Mouse (Mus musculus): ENCODE measurements at regions not wholly inside any gene's neighbourhood (a gene's known extent, or its start where the extent isn't known, plus 50 kb on each side); places are given as distances from the start of the nearest gene placed in this dataset.

DNA sequence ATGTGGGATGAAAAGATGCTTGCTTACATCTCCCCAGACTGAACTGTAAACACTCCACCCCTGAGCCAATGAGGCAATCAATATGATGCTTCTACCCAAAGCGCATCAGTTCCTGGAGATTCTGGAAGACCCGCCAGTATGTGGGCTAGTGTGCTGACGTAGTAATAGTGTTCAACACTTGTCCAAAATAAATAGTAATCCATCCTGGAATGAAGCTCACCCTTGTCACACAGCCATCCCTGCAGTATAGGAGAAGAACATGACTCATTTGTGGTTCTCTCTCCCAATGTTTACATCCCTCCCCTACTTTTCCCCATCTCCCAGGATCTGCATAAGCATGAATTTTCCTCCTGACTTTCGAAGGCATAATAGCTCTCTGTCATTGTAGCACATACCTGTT lies 130.5 kb upstream of the Cdh5 start:
- no peak overlapping the region for H3K4me3 ChIP-seq (ENCODE audit: insufficient read depth, low read length)
- no peaks in the 10 kb centered on the region for H3K4me1 ChIP-seq (ENCODE audit: control insufficient read depth, insufficient read depth, low read length)
- no peak for TF ChIP-seq CTCF (IDR thresholded peaks at IDR 0.05; ENCODE audit: extremely low read depth, insufficient read depth, low read length)
- no peak for TF ChIP-seq POLR2A (IDR thresholded peaks at IDR 0.05; ENCODE audit: extremely low read depth, insufficient read depth, low read length)
- no peak overlapping the region for H3K27ac ChIP-seq (ENCODE audit: insufficient read depth, low read length)

DNA sequence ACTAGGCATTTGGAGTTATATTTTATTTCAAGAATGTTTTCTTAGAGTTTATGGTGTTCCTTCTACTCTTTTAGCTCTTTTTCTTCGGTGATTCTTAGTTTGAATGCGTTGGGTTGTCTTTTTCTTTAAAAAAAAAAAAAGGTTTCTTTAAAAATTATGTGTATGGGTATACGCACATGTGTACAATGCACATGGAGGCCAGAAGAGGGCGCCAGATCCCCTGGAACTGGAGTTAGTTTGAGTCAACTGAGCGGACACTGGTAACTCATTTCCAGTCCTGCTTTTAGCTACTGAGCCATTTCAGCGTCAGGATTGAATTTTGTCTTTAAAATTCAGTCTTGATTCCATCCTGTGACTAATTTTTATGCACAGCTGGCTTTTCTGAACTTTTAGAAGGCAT lies 124.9 kb upstream of the Cdh5 start:
- Histone ChIP-seq H3K27ac (ENCODE audit: insufficient read depth, low read length) (no peak overlapping the region), H3K4me3 (ENCODE audit: insufficient read depth, low read length) (no peak overlapping the region), H3K4me1 (ENCODE audit: control insufficient read depth, insufficient read depth, low read length) (no peaks in the 10 kb centered on the region)
- no peak for TF ChIP-seq CTCF (IDR thresholded peaks at IDR 0.05; ENCODE audit: extremely low read depth, insufficient read depth, low read length)
- no peak for TF ChIP-seq POLR2A (IDR thresholded peaks at IDR 0.05; ENCODE audit: extremely low read depth, insufficient read depth, low read length)

DNA sequence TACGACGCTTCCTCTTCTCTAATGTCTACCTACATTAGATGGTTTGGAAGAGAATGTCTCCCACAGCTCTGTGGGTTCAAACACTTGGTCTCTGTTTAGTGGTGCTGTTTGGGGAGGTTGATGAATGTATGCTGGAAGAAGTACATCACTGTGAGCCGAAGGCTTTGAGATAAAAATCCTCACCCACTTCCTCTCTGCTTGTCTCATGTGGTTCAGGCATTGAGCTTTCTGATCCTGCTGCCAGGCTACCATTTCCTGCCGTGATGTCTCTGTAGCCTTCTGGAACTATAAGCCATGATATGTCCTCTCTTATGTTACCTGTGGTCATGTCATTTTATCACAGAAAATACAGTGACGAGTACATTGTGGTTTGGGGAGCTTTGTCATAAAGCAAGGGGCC lies 122.5 kb upstream of the Cdh5 start:
- no peak overlapping the region for H3K27ac ChIP-seq (ENCODE audit: insufficient read depth, low read length)
- H3K4me3 ChIP-seq (ENCODE audit: insufficient read depth, low read length) = no peak overlapping the region
- TF ChIP-seq CTCF (IDR thresholded peaks at IDR 0.05; ENCODE audit: extremely low read depth, insufficient read depth, low read length) (no peak), POLR2A (IDR thresholded peaks at IDR 0.05; ENCODE audit: extremely low read depth, insufficient read depth, low read length) (no peak)
- no peaks in the 10 kb centered on the region for H3K4me1 ChIP-seq (ENCODE audit: control insufficient read depth, insufficient read depth, low read length)

DNA sequence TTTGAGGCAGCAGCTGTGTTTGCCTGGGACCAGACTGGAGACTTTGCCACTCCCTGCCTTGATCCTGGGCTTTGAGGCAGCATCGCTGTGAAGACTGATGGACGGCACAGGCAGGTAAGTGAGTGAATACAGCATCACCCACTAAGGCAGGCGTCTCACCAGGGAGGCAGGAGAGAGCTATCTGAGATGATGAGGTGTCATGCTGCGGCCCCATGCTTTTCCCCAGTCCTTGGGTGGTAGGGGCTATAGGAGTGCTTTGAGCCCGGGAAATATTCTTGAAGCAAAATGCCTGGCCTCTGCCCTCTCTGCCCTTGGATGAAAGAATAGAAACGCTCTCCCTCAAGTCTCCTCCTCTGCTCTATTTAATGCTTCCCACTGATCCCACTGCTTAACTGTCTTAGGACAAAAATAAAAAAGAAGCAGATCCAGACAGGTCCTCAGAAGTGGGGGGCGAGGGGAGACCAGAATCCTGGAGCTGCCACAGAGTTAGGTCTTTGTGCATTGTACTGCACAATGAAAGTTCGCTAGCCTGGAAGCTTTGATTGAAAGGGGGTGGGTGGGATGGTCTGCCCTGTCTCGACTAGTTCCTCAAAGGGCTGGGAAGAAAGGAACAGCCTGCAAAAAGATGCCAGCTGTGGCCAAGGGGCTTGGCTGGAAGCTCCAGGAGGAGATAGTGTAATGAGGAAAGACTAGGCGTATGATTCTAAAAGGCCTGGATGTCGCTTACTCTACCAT lies 117.4 kb upstream of the Cdh5 start:
- Histone ChIP-seq H3K4me3 (ENCODE audit: insufficient read depth, low read length) (no peak overlapping the region), H3K4me1 (ENCODE audit: control insufficient read depth, insufficient read depth, low read length) (no peaks in the 10 kb centered on the region), H3K27ac (ENCODE audit: insufficient read depth, low read length) (no peak overlapping the region)
- TF ChIP-seq POLR2A (IDR thresholded peaks at IDR 0.05; ENCODE audit: extremely low read depth, insufficient read depth, low read length) (no peak), CTCF (IDR thresholded peaks at IDR 0.05; ENCODE audit: extremely low read depth, insufficient read depth, low read length) (no peak)

DNA sequence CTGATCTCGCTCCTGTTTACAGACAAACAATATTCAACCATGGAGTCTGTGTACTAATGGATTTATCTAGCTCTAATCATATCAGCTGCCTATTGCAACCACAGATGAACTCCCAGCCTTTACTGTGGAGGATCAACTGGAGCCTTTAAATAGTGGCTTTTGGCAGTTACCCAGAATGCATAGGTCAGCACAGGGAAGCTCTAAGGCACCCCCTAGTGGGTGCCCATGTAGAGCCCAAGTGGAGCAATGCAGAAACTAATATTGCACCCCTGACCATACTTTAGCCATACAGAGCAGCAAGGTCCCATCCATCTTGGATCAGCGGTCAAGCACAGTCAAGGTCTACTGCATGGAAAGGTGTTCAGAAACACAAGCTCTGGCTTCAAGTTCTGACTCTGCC lies 115.8 kb upstream of the Cdh5 start:
- no peak for TF ChIP-seq POLR2A (IDR thresholded peaks at IDR 0.05; ENCODE audit: extremely low read depth, insufficient read depth, low read length)
- H3K4me3 ChIP-seq (ENCODE audit: insufficient read depth, low read length) = no peak overlapping the region
- no peak overlapping the region for H3K27ac ChIP-seq (ENCODE audit: insufficient read depth, low read length)
- H3K4me1 ChIP-seq (ENCODE audit: control insufficient read depth, insufficient read depth, low read length) = no peaks in the 10 kb centered on the region

DNA sequence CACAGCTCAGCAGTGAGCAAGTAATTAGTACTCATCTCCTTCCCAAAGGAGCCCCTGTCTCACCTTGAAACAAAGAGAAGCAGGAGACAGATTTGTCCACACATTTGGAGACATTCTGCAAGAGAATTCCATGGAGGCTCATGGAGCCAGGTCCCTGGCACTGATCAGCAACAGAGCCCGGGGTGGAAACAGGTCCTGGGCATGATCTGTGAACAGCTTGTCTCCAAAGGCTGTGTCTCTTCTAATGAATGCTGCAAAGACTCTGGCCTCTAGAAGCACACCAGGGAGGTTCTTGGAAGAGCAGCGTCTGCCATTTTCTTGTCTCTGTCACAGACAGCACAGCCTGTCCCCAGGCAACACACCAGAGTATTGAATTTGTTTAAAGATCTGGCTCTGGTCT lies 107.5 kb upstream of the Cdh5 start:
- Histone ChIP-seq H3K27ac (ENCODE audit: insufficient read depth, low read length) (no peak overlapping the region), H3K4me1 (ENCODE audit: control insufficient read depth, insufficient read depth, low read length) (no peaks in the 10 kb centered on the region), H3K4me3 (ENCODE audit: insufficient read depth, low read length) (no peak overlapping the region)
- TF ChIP-seq CTCF (IDR thresholded peaks at IDR 0.05; ENCODE audit: extremely low read depth, insufficient read depth, low read length) = no peak
- TF ChIP-seq POLR2A (IDR thresholded peaks at IDR 0.05; ENCODE audit: extremely low read depth, insufficient read depth, low read length) = no peak

DNA sequence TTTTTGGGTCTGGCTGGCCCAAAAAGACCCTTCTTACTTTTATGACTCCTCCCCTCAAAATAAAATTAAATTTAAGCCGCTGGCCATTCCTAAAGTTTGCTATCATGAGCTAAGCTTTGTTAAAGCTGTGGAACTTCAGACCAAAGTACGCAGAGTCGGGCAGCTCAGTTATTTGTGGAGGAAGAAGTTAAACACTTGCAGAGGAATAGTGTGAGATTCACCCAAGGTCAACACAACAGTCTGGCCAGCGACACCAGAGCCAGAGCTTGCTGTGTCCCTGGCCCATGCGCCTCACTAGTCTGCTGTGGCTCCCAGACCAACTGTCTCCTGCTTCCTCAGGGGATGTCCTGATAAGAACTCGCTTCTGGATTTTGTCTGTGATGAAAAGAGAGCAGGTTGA lies 103.3 kb upstream of the Cdh5 start:
- no peak for TF ChIP-seq POLR2A (IDR thresholded peaks at IDR 0.05; ENCODE audit: extremely low read depth, insufficient read depth, low read length)
- TF ChIP-seq CTCF (IDR thresholded peaks at IDR 0.05; ENCODE audit: extremely low read depth, insufficient read depth, low read length) = no peak
- Histone ChIP-seq H3K4me3 (ENCODE audit: insufficient read depth, low read length) (no peak overlapping the region), H3K27ac (ENCODE audit: insufficient read depth, low read length) (no peak overlapping the region), H3K4me1 (ENCODE audit: control insufficient read depth, insufficient read depth, low read length) (no peaks in the 10 kb centered on the region)

DNA sequence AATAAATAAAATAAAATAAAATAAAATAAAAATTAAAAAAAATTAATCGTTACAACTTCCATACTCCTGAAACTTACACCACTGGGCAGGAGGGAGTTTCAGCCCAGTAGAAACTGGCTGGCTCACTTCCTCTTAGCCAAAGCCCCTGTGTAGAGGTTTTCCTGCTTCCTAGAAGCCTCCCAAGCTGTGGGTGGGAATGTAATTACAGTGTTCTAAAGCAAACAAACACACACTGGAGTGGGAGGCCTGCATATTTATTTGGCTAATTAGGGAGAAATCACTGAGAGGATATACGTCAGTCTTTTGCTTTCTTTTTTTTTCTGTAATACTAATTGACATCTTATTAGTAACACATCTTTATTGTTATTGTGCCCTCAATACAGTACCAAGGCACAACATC lies 94.2 kb upstream of the Cdh5 start:
- TF ChIP-seq CTCF (IDR thresholded peaks at IDR 0.05; ENCODE audit: extremely low read depth, insufficient read depth, low read length) = no peak
- TF ChIP-seq POLR2A (IDR thresholded peaks at IDR 0.05; ENCODE audit: extremely low read depth, insufficient read depth, low read length) = no peak
- Histone ChIP-seq H3K4me3 (ENCODE audit: insufficient read depth, low read length) (no peak overlapping the region), H3K27ac (ENCODE audit: insufficient read depth, low read length) (no peak overlapping the region), H3K4me1 (ENCODE audit: control insufficient read depth, insufficient read depth, low read length) (no peaks in the 10 kb centered on the region)

DNA sequence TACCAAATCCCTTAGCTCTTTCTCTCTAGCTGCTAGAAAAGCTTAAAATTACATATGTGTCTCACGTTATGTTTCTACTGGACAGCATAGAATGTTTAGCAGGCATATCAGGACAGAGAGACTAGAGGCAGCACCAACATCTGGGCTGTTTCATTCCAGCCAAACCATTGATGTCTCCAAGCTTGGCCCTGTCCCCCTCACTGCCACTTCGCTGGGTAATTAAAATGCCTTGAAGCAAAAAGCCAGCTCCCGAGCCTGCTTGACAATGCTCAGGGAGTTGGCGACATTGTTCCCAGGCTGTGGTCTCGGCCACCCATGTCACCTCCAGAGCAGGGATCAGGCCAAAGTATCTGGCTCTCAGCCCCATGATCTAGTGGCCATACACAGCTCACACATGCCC lies 92.7 kb upstream of the Cdh5 start:
- Histone ChIP-seq H3K4me1 (ENCODE audit: control insufficient read depth, insufficient read depth, low read length) (no peaks in the 10 kb centered on the region), H3K4me3 (ENCODE audit: insufficient read depth, low read length) (no peak overlapping the region), H3K27ac (ENCODE audit: insufficient read depth, low read length) (no peak overlapping the region)
- TF ChIP-seq POLR2A (IDR thresholded peaks at IDR 0.05; ENCODE audit: extremely low read depth, insufficient read depth, low read length) (no peak), CTCF (IDR thresholded peaks at IDR 0.05; ENCODE audit: extremely low read depth, insufficient read depth, low read length) (no peak)

DNA sequence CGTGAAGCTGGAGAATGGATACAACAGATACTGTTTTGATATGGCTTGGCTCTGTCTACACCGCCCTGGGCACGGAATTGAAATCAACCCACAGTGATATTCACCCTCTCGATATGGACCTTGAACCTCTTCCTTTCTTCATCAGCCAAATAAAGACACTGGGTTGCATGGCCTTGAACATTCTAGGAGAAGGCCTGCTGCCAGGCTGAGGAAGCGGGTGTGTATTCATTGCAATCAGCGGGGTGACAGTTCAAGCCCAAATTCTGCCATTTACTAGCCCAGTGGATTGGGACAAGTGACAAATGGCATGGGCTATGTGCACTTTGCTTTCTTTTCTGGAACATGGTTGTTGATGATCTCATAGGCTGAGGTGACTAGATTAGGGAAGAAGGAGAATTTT lies 92.1 kb upstream of the Cdh5 start:
- H3K4me3 ChIP-seq (ENCODE audit: insufficient read depth, low read length) = no peak overlapping the region
- TF ChIP-seq CTCF (IDR thresholded peaks at IDR 0.05; ENCODE audit: extremely low read depth, insufficient read depth, low read length) = no peak
- no peak for TF ChIP-seq POLR2A (IDR thresholded peaks at IDR 0.05; ENCODE audit: extremely low read depth, insufficient read depth, low read length)
- no peaks in the 10 kb centered on the region for H3K4me1 ChIP-seq (ENCODE audit: control insufficient read depth, insufficient read depth, low read length)
- no peak overlapping the region for H3K27ac ChIP-seq (ENCODE audit: insufficient read depth, low read length)
